Mouse (Mus musculus): ENCODE measurements around the gene Dbil5. TPM values are rescaled to one million over a fixed set of nuclear protein-coding genes. Genes with fewer than 3 reads are reported as not detected.
A peak's percentile ranks its signal among the peaks of the same experiment; 100 is the strongest.

Gene Dbil5
- polyA plus RNA-seq, 1 experiment: 2,170 TPM

- Histone ChIP-seq H3K27me3 (ENCODE audit: control insufficient read depth, insufficient read depth, low read length) (no peaks in the 10 kb centered on the region), H3K4me3 (ENCODE audit: control insufficient read depth, low read depth, low read length) (no peak overlapping the region), H3K36me3 (ENCODE audit: control insufficient read depth, insufficient read depth, low read length) (no peaks in the 10 kb centered on the region; the same call in none of the 2 replicates), H3K4me1 (ENCODE audit: control insufficient read depth, insufficient read depth, low read length) (no peaks in the 10 kb centered on the region), H3K27ac (ENCODE audit: control insufficient read depth, insufficient read depth, low read depth, low read length) (no peak overlapping the region)
- TF ChIP-seq POLR2A (IDR thresholded peaks at IDR 0.05; ENCODE audit: control insufficient read depth, low read depth, low read length): no peak
- TF ChIP-seq CTCF (IDR thresholded peaks at IDR 0.05; ENCODE audit: control insufficient read depth, insufficient read depth, insufficient replicate concordance, low read depth, low read length): no peak
Observed at GRCm38 (mm10) chr11:76213841-76214240, 3.6 kb upstream of the Dbil5 start.

- Histone ChIP-seq H3K27me3 (ENCODE audit: control insufficient read depth, insufficient read depth, low read length) (no peaks in the 10 kb centered on the region), H3K4me1 (ENCODE audit: control insufficient read depth, insufficient read depth, low read length) (no peaks in the 10 kb centered on the region), H3K27ac (ENCODE audit: control insufficient read depth, insufficient read depth, low read depth, low read length) (no peak overlapping the region), H3K4me3 (ENCODE audit: control insufficient read depth, low read depth, low read length) (peak overlapping the region; percentile 32; the same call in 1 of the 2 replicates), H3K36me3 (ENCODE audit: control insufficient read depth, insufficient read depth, low read length) (no peaks in the 10 kb centered on the region; the same call in none of the 2 replicates)
- TF ChIP-seq POLR2A (IDR thresholded peaks at IDR 0.05; ENCODE audit: control insufficient read depth, low read depth, low read length): no peak
- no peak for TF ChIP-seq CTCF (IDR thresholded peaks at IDR 0.05; ENCODE audit: control insufficient read depth, insufficient read depth, insufficient replicate concordance, low read depth, low read length)
Observed at GRCm38 (mm10) chr11:76215011-76215410, 2.4 kb upstream of the Dbil5 start.

- Histone ChIP-seq H3K27ac (ENCODE audit: control insufficient read depth, insufficient read depth, low read depth, low read length) (no peak overlapping the region), H3K27me3 (ENCODE audit: control insufficient read depth, insufficient read depth, low read length) (no peaks in the 10 kb centered on the region), H3K4me1 (ENCODE audit: control insufficient read depth, insufficient read depth, low read length) (no peaks in the 10 kb centered on the region), H3K4me3 (ENCODE audit: control insufficient read depth, low read depth, low read length) (peak overlapping the region; percentile 92), H3K36me3 (ENCODE audit: control insufficient read depth, insufficient read depth, low read length) (no peaks in the 10 kb centered on the region; the same call in none of the 2 replicates)
- TF ChIP-seq POLR2A (IDR thresholded peaks at IDR 0.05; ENCODE audit: control insufficient read depth, low read depth, low read length) (no peak), CTCF (IDR thresholded peaks at IDR 0.05; ENCODE audit: control insufficient read depth, insufficient read depth, insufficient replicate concordance, low read depth, low read length) (no peak)
Observed at GRCm38 (mm10) chr11:76216049-76216540, 1.3 kb upstream of the Dbil5 start.

- peak overlapping the region; percentile 87 for H3K27ac ChIP-seq (ENCODE audit: control insufficient read depth, insufficient read depth, low read depth, low read length)
- H3K27me3 ChIP-seq (ENCODE audit: control insufficient read depth, insufficient read depth, low read length): no peaks in the 10 kb centered on the region
- H3K4me3 ChIP-seq (ENCODE audit: control insufficient read depth, low read depth, low read length): peak overlapping the region; percentile 92
- H3K4me1 ChIP-seq (ENCODE audit: control insufficient read depth, insufficient read depth, low read length): no peaks in the 10 kb centered on the region
- no peak; the same call in 1 of the 2 replicates for TF ChIP-seq POLR2A (IDR thresholded peaks at IDR 0.05; ENCODE audit: control insufficient read depth, low read depth, low read length)
- no peak for TF ChIP-seq CTCF (IDR thresholded peaks at IDR 0.05; ENCODE audit: control insufficient read depth, insufficient read depth, insufficient replicate concordance, low read depth, low read length)
- H3K36me3 ChIP-seq (ENCODE audit: control insufficient read depth, insufficient read depth, low read length): no peaks in the 10 kb centered on the region; the same call in none of the 2 replicates
Observed at GRCm38 (mm10) chr11:76216681-76217389, 573 bp upstream of the Dbil5 start.

- H3K27ac ChIP-seq (ENCODE audit: control insufficient read depth, insufficient read depth, low read depth, low read length): no peak overlapping the region
- no peak for TF ChIP-seq CTCF (IDR thresholded peaks at IDR 0.05; ENCODE audit: control insufficient read depth, insufficient read depth, insufficient replicate concordance, low read depth, low read length)
- no peak for TF ChIP-seq POLR2A (IDR thresholded peaks at IDR 0.05; ENCODE audit: control insufficient read depth, low read depth, low read length)
- H3K27me3 ChIP-seq (ENCODE audit: control insufficient read depth, insufficient read depth, low read length): no peaks in the 10 kb centered on the region
- H3K4me1 ChIP-seq (ENCODE audit: control insufficient read depth, insufficient read depth, low read length): no peaks in the 10 kb centered on the region
- no peaks in the 10 kb centered on the region for H3K36me3 ChIP-seq (ENCODE audit: control insufficient read depth, insufficient read depth, low read length)
- H3K4me3 ChIP-seq (ENCODE audit: control insufficient read depth, low read depth, low read length): no peak overlapping the region
Observed at GRCm38 (mm10) chr11:76224631-76225030, 7.2 kb downstream of the Dbil5 start.

- no peaks in the 10 kb centered on the region for H3K36me3 ChIP-seq (ENCODE audit: control insufficient read depth, insufficient read depth, low read length)
- TF ChIP-seq CTCF (IDR thresholded peaks at IDR 0.05; ENCODE audit: control insufficient read depth, insufficient read depth, insufficient replicate concordance, low read depth, low read length) (no peak), POLR2A (IDR thresholded peaks at IDR 0.05; ENCODE audit: control insufficient read depth, low read depth, low read length) (no peak)
- no peak overlapping the region for H3K27ac ChIP-seq (ENCODE audit: control insufficient read depth, insufficient read depth, low read depth, low read length)
Observed at GRCm38 (mm10) chr11:76225051-76225450, 7.6 kb downstream of the Dbil5 start.

GRCm38 (mm10) chr11:76236136-76236535 lies 18.7 kb downstream of the Dbil5 start:
- H3K27ac ChIP-seq (ENCODE audit: control insufficient read depth, insufficient read depth, low read depth, low read length): no peak overlapping the region
- no peak overlapping the region for H3K4me3 ChIP-seq (ENCODE audit: control insufficient read depth, low read depth, low read length)
- H3K36me3 ChIP-seq (ENCODE audit: control insufficient read depth, insufficient read depth, low read length): no peaks in the 10 kb centered on the region; the same call in none of the 2 replicates
- no peaks in the 10 kb centered on the region for H3K27me3 ChIP-seq (ENCODE audit: control insufficient read depth, insufficient read depth, low read length)
- TF ChIP-seq CTCF (IDR thresholded peaks at IDR 0.05; ENCODE audit: control insufficient read depth, insufficient read depth, insufficient replicate concordance, low read depth, low read length) (no peak), POLR2A (IDR thresholded peaks at IDR 0.05; ENCODE audit: control insufficient read depth, low read depth, low read length) (no peak)
- H3K4me1 ChIP-seq (ENCODE audit: control insufficient read depth, insufficient read depth, low read length): no peaks in the 10 kb centered on the region

More at GRCm38 (mm10) chr11:76225051-76225450, 7.6 kb downstream of the Dbil5 start:
- Histone ChIP-seq H3K4me3 (ENCODE audit: control insufficient read depth, low read depth, low read length) (no peak overlapping the region), H3K27me3 (ENCODE audit: control insufficient read depth, insufficient read depth, low read length) (no peaks in the 10 kb centered on the region), H3K4me1 (ENCODE audit: control insufficient read depth, insufficient read depth, low read length) (no peaks in the 10 kb centered on the region)

Measured in testis, adult 2 months (tissue).